Mouse (Mus musculus): Measurements from ENCODE around the gene Mst1r. TPM values are rescaled to one million over a fixed set of nuclear protein-coding genes. Genes with fewer than 3 reads are reported as not detected.
A peak's percentile ranks its signal among the peaks of the same experiment; 100 is the strongest.

Gene Mst1r
- total RNA-seq, 2 experiments from 2014 or later: 10.8 to 15.7 TPM

DNA sequence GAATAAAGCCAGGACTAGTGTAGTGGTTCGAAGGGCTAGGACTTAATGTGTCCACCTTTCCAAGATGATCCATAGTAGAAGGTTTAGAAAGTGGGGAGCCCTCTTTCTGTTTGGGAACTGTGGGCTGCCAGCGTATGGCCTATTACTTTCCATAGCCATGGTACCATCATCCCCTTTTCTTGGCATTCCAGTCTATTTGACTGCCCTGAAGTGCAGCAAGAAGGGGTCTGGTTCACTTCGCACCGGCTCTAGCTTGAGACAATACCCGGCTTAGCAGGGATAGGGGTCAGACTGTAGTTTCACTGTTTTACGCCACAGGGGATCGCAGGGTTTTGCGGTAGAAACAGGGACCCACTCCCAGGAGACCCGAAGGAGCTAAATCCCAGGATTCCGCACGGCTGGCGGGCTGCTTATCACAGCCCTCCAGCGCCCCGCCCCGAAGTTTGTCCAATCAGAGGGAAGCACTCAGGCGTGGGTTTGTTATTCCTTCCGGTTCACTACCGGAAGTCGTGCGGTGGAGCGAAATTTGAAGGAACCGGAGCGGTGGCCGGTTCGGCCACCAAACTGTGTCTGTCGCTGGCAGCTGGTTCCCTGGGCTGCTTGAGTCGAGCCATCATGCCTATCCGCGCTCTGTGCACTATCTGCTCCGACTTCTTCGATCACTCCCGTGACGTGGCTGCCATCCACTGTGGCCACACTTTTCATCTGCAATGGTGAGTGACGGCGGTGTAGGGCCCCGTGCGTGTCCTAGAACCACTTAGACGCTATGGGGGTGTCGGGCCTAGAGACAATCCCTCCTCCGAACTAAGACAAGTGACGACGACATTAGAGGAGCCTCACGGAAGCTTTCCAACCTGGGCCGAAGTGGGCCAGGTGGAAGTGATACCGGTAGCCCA is 44.0 kb downstream of the Mst1r start:
- peak; percentile 82 to 87 for DNase-seq (ENCODE audit: low spot score in 2 of 2)

DNA sequence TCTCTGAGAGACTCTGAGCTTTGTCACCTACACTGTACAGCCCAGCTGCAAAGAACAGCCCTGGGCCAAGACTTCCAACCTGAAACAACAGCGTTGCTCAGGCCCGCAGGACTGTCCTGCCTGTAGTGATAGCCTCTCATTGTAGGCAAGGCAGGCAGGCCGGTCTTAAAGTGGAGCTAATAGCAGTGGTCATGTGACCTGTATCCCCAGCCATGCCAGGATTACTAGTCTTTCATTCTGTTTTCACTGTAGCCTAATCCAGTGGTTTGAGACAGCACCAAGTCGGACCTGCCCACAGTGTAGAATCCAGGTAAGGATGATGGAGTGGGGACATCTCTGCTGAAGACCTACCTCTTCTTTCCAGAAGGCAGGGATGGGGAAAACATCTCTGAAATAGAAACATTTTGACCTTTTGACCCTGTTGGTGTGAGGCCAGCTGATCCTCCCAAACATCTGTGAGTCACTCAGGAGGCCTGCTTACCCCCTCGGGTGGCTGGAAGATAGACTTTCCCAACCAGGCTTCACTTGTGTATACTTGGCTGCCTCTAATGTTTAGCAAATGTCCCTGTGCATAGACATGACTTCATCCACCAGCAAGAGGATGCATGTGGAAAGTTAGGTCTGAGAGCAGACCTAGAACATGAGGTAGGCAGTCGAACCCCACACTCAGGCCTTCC is 49.1 kb downstream of the Mst1r start:
- no peak for DNase-seq (ENCODE audit: low spot score in 2 of 2)

DNA sequence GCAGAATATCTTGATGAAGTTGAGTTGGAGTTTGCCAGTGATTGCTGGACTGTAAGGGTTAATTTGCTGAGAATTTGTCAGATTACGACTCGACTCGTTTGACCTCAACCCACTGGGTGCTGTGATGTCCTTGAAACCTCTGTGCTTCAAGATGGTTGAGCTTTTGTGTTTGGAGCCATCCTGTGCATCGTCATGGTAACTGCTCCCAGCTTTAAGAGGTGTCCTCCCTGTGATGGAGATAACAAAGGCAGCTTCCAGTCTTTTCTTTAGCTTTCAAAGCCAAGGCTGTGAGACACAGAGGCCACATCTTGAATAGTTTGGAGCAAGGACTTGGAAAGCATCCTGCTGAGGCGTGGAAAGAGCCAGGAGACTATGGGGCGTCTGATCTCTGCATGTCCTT is 50.5 kb downstream of the Mst1r start:
- DNase-seq (ENCODE audit: low spot score in 2 of 2): no peak

DNA sequence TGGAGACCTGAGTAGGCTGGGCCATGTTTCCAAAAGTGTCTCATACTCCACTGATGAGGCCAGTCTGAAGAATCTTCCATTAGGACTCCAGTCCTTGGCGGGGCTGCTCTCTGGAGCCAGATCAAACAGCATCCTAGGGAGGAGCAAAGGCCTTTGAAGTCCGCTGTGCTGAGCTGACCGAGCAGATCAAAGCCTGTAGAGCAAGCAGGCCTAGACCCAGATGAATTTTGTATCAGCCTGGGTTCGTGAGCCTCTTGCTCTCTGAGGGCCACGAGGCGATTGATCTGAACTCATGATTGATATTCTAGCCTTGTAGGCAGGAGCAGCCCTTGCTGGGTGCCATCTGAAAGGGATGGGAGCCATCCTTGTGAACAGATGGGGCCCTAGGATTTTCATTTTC is 53.2 kb downstream of the Mst1r start:
- no peak for DNase-seq (ENCODE audit: low spot score in 2 of 2)

DNA sequence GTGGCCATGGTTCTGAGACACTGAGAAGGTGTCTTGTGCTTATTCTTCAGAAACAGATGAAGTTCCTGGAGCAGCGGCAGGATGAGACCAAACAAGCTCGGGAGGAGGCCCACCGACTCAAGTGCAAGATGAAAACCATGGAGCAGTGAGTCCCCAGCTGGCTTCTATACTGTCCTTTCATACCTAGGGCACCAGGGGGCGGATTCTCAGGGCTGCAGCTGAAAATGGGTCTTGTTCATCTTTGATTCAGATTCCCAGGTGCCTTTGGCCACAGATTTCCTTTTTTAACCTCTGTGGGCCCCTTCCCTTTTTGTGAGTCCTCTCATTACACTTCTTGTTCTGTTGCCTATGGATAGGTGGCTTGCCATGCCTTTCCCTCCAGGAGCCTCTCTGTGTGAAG is 54.3 kb downstream of the Mst1r start:
- DNase-seq (ENCODE audit: low spot score in 2 of 2): no peak

DNA sequence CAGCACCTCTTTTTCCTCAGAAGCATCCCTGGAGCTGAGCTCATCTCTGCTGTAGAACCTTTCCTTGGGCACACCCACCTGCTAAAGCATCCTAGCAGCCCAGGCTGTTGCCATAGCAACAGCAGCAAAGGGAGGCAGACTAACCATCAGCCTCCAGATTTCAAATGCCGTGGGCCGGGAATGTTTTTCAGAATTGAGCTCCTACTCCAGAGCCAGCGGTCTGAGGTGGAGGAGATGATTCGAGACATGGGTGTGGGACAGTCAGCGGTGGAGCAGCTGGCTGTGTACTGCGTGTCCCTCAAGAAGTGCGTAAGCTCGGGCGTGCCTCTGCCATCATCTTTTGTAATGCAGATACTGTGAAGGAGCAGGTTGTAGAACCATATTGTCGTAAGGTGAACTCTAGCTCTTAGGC is 54.7 kb downstream of the Mst1r start:
- no peak for DNase-seq (ENCODE audit: low spot score in 2 of 2)

DNA sequence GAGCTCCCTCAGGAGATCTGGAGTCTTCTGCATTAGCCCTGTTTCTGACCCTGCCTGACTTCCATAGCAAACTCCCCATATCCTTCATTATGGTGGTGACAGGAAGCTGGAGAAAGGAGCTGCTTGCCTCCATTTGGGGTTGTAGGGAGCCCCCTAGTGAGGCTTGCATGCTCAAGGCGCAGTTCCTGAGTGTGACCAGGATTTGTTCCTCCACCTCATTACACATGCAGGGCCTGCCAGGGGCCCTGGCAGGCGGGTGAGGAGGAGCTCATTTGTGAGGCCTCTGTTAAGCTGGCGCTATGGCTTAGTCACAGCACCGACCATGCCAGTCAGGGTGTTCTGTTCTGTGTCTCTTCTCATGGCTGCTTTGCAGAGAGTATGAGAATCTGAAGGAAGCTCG is 55.2 kb downstream of the Mst1r start:
- DNase-seq (ENCODE audit: low spot score in 2 of 2): no peak

DNA sequence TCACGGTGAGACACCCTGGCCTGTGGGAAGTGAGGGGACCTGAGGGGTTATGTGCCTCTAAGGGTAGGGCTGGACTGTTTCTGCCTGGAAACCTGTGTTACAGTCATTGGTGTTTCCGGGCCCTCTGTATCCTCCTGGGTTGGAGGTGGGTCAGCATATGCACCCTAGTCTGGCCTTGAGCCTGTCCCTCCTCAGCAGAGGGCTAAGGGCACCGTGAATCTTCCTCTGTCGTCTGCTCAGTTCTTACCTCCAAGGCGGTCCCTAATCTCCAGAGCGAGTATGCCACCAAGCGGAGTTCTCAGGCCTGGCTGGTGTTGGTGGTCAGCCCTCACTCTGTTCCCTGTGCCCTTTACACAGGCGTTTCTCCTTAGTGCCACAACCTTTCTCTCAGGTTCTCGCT is 56.2 kb downstream of the Mst1r start:
- DNase-seq (ENCODE audit: low spot score in 2 of 2): no peak

DNA sequence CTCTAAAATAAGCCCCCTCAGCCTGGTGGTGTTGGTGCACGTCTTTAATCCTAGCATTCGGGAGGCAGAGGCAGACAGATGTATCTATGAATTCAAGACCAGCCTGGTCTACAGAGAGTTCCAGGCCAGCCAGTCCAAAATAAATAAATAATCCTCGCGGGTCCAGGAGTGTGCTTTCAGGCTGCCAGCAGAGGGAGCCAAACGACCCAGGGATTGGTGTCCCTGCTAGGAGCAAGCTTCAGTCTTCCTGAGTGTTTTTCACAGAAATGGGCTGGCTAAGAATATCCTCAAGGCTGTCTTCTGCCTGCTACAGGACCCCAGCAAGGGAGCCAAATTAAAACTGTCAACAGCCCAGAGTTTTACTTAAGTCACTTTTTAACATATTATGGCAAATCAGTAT is 57.0 kb downstream of the Mst1r start:
- DNase-seq (ENCODE audit: low spot score in 2 of 2): peak; percentile 58 to 76

DNA sequence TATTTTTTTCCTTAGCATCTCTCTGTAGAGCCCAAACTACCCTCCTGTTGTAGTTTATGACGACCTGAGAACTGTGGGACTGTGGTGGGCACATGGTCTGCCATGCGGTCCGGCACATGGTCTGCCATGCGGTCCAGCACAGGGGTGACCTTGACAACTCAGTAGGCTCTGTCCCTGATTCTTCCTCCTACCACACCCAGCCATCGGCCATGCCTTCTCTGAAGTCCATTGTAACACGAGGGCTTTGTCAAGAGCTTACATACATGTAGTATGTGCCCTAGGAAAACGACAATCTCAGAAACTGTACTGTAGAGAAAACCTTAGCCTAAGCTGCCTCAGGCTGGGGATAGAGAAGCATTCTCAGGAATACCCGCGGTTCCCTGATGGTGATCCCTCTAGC is 58.0 kb downstream of the Mst1r start:
- no peak for DNase-seq (ENCODE audit: low spot score in 2 of 2)

DNA sequence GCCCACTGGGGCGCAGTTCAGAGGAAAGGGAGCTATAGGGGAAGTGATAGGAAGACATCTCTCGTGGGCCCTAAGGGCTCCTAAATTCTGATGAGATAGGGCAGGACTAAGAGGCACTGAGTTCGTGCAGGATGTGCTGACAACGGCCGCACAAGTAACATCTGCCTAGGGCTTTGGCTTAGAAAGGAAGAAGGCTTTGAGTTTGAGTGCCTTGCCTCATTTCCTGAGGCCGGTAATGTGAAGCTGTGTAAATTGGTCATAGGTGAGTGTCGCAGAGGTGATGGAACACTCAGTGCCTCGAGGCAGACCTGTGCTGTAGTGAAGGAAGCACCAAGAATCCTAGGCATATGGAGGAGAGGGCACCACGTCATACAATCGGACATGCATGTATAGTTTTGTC is 60.0 kb downstream of the Mst1r start:
- no peak for DNase-seq (ENCODE audit: low spot score in 2 of 2)

DNA sequence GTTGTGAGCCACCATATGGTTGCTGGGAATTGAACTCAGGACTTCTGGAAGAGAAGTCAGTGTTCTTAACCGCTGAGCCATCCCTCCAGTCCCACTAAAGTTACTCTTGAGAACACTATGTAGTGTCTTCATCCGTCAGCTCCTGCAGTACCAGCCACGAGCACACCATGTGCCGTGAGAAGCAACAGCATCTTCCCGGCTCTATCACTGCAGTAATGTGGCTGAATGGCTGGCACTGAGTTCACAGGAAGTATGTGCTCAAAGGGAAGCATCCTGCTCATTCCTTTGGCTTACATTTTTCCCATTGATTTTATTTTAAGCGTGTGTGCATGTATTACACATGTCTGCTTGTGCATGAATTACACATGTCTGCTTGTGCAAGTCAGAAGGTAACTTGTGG is 60.8 kb downstream of the Mst1r start:
- DNase-seq (ENCODE audit: low spot score in 2 of 2): no peak

DNA sequence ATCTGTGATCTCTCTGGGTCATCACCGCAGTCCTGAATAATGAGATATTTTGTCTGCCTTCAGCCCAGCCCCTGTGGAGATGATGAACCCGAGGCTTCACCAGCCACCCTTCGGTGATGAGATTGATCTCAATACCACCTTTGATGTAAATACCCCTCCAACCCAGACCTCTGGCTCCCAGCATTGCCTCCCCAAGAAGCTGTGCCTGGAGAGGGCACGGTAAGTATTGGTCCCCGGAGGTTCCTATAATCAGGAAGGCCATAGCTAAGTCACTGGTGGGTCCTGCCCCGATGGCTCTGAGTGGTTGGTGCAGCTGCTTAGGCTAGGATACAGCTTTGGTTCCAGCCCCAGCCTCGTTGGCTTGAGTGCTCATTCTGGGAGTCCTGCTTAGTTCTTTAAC is 61.9 kb downstream of the Mst1r start:
- DNase-seq (ENCODE audit: low spot score in 2 of 2): no peak

Other genes with a start within 250 kb of the Mst1r start
- 10 to 100 TPM; 10.1 to 37.4 TPM for gene Slc38a3, start 237.3 kb upstream of the Mst1r start, total RNA-seq (2021)
- 1 to 10 TPM in 1 of 2 experiments, under 1 TPM in 1; 0.73 to 1.6 TPM for gene Gnat1, start 227.2 kb upstream of the Mst1r start, total RNA-seq (2021)
- gene Sema3f, start 196.4 kb upstream of the Mst1r start, total RNA-seq (2021): 10 to 100 TPM; 28.9 to 32.8 TPM
- 100 to 1,000 TPM; 152 to 155 TPM for gene Rbm5, start 135.9 kb upstream of the Mst1r start, total RNA-seq (2021)
- gene Rbm6, start 33.6 kb upstream of the Mst1r start, total RNA-seq (2021): 10 to 100 TPM; 56.4 to 61.8 TPM
- 10 to 100 TPM; 11.8 to 11.9 TPM for gene Mon1a, start 18.7 kb upstream of the Mst1r start, total RNA-seq (2021)
- not detected for gene Actl11, start 21.6 kb downstream of the Mst1r start, total RNA-seq (2021)
- 1 to 10 TPM; 3.5 to 4.0 TPM for gene Camkv, start 28.8 kb downstream of the Mst1r start, total RNA-seq (2021)
- 10 to 100 TPM; 14.4 to 16.3 TPM for gene Traip, start 43.3 kb downstream of the Mst1r start, total RNA-seq (2021)
- 10 to 100 TPM; 21.8 to 32.0 TPM for gene Uba7, start 68.6 kb downstream of the Mst1r start, total RNA-seq (2021)
- gene Gm20661, start 76.2 kb downstream of the Mst1r start, total RNA-seq (2021): 1 to 10 TPM; 1.1 to 1.4 TPM
- gene Inka1, start 79.0 kb downstream of the Mst1r start, total RNA-seq (2021): 10 to 100 TPM; 16.0 to 16.6 TPM
- 1 to 10 TPM; 2.9 to 5.4 TPM for gene Cdhr4, start 85.6 kb downstream of the Mst1r start, total RNA-seq (2021)
- gene Gm20662, start 89.5 kb downstream of the Mst1r start, total RNA-seq (2021): 1 to 10 TPM in 1 of 2 experiments, under 1 TPM in 1; 0.53 to 1.3 TPM
- 100 to 1,000 TPM; 123 to 128 TPM for gene Ip6k1, start 95.6 kb downstream of the Mst1r start, total RNA-seq (2021)
- gene Gmppb, start 142.4 kb downstream of the Mst1r start, total RNA-seq (2021): 10 to 100 TPM; 16.2 to 18.4 TPM
- 1 to 10 TPM; 3.0 to 3.7 TPM for gene Amigo3, start 146.3 kb downstream of the Mst1r start, total RNA-seq (2021)
- 10 to 100 TPM in 1 of 2 experiments, under 1 TPM in 1; 0.67 to 10.3 TPM for gene Mst1, start 173.6 kb downstream of the Mst1r start, total RNA-seq (2021)
- gene Rnf123, start 176.5 kb downstream of the Mst1r start, total RNA-seq (2021): 10 to 100 TPM; 73.2 to 76.8 TPM
- 100 to 1,000 TPM in 1 of 2 experiments, 10 to 100 TPM in 1; 93.0 to 110 TPM for gene Apeh, start 187.7 kb downstream of the Mst1r start, total RNA-seq (2021)